ENCODE assay signal across 8 mouse cellular contexts in genomic region chr9:123851062-123851712, GRCm38 (mm10). TPM values are rescaled to one million over a fixed set of nuclear protein-coding genes. Genes with fewer than 3 reads are reported as not detected.
DNase-seq lines count a peak whose midpoint lies in the region; ATAC-seq and TF ChIP-seq lines count a peak whose summit lies in the region.

No protein-coding gene starts in this region.

- WGBS in large intestine, adult 2 months, result under 1% methylated on average over 27 of the region's 27 CpGs
- under 1% methylated on average over 27 of the region's 27 CpGs for WGBS in small intestine, adult 2 months

- peak; percentile 11; the same call in 1 of the 2 replicates for ATAC-seq in cerebellum, adult (ENCODE audit: insufficient number of reproducible peaks, low FRiP score, low TSS enrichment)

- H3K4me1 ChIP-seq in erythroblast, embryonic 14.5 days (ENCODE audit: control insufficient read depth), result peaks cover 53% of the 10 kb centered on the region
- peaks cover 6% of the 10 kb centered on the region; the same call in 1 of the 2 replicates for H3K4me1 ChIP-seq in small intestine, adult 2 months (ENCODE audit: control insufficient read depth, insufficient read depth, insufficient read length, low read length)

- H3K36me3 ChIP-seq in erythroblast, embryonic 14.5 days (ENCODE audit: control insufficient read depth), result no peaks in the 10 kb centered on the region; the same call in 1 of the 2 replicates
- H3K36me3 ChIP-seq in small intestine, adult 2 months (ENCODE audit: control insufficient read depth, insufficient read depth, low read length), result no peaks in the 10 kb centered on the region

- TF ChIP-seq CTCF in small intestine, adult 2 months (IDR thresholded peaks at IDR 0.05; ENCODE audit: extremely low read depth, insufficient read length, insufficient replicate concordance, low read depth, low read length), result no peak

- peaks cover 4% of the 10 kb centered on the region for H3K27me3 ChIP-seq in erythroblast, embryonic 14.5 days (ENCODE audit: control insufficient read depth)
- no peaks in the 10 kb centered on the region for H3K27me3 ChIP-seq in small intestine, adult 2 months (ENCODE audit: control insufficient read depth, insufficient read depth, low read length)

- H3K4me3 ChIP-seq in erythroblast, embryonic 14.5 days (replicated peaks), result peak overlapping the region; percentile 78
- H3K4me3 ChIP-seq in small intestine, adult 2 months (ENCODE audit: low read depth, low read length), result peak overlapping the region; percentile 82

- no peaks in the 10 kb centered on the region for H3K9me3 ChIP-seq in erythroblast, embryonic 14.5 days (ENCODE audit: control insufficient read depth, low read length)

- intact Hi-C loops in heart, postnatal 25 days (cut with DNase I), result no loop called here

- H3K27ac ChIP-seq in small intestine, adult 2 months (ENCODE audit: insufficient read depth, low read depth, low read length), result peak overlapping the region; percentile 88

- peak; percentile 31 for TF ChIP-seq POLR2A in small intestine, adult 2 months (IDR thresholded peaks at IDR 0.05; ENCODE audit: low read depth, low read length)

- DNase-seq in cerebellum, adult 11 months, result no peak
- DNase-seq in adrenal gland, postnatal 14 days, result peak; percentile 83
- peak; percentile 31 for DNase-seq in heart, postnatal 25 days (ENCODE audit: low spot score)
- DNase-seq in large intestine, adult 2 months (ENCODE audit: low read depth, low spot score), result peak; percentile 31
- DNase-seq in lung, postnatal 36 days, result peak; percentile 85

RNA-seq across cellular contexts. Expression of gene Fyco1, which starts 0.5 kb away (rescaled TPM):
- 41.8 and 42.8 TPM in 2 replicates for total RNA-seq in adrenal gland, postnatal 14 days (2021)
- polyA plus RNA-seq in erythroblast, embryonic 14.5 days (2012), result 0.07 and 0.08 TPM in 2 replicates
- total RNA-seq in heart, postnatal 25 days (2021), result 100 to 1,000 TPM; 262 to 274 TPM
- 3.4 and 6.3 TPM in 2 replicates for polyA plus RNA-seq in large intestine, adult 2 months (2012; rRNA removed)
- polyA plus RNA-seq in small intestine, adult 2 months (2012; rRNA removed), result 3.9 and 4.9 TPM in 2 replicates

RNA-seq across cellular contexts. Expression of gene Xcr1, which starts 10.6 kb away (rescaled TPM):
- total RNA-seq in adrenal gland, postnatal 14 days (2021), result 0.11 and 0.30 TPM in 2 replicates
- polyA plus RNA-seq in erythroblast, embryonic 14.5 days (2012), result not detected in 2 replicates
- not detected for total RNA-seq in heart, postnatal 25 days (2021)
- polyA plus RNA-seq in large intestine, adult 2 months (2012; rRNA removed), result 0.30 and 0.64 TPM in 2 replicates
- polyA plus RNA-seq in small intestine, adult 2 months (2012; rRNA removed), result 0.17 and 0.29 TPM in 2 replicates

RNA-seq across cellular contexts. Expression of gene Cxcr6, which starts 44.9 kb away (rescaled TPM):
- total RNA-seq in adrenal gland, postnatal 14 days (2021), result 0.83 TPM in 1 of 2 replicates, not detected in the other
- 0.03 TPM in 1 of 2 replicates, not detected in the other for polyA plus RNA-seq in erythroblast, embryonic 14.5 days (2012)
- under 1 TPM in 1 of 2 experiments, not detected in 1; 0.21 TPM for total RNA-seq in heart, postnatal 25 days (2021)
- polyA plus RNA-seq in large intestine, adult 2 months (2012; rRNA removed), result 3.6 and 3.8 TPM in 2 replicates
- 1.3 and 1.5 TPM in 2 replicates for polyA plus RNA-seq in small intestine, adult 2 months (2012; rRNA removed)
